Mouse (Mus musculus) layer of hippocampus, adult 6 months (tissue): ENCODE measurements around the gene Ptprg. TPM values are rescaled to one million over a fixed set of nuclear protein-coding genes. Genes with fewer than 3 reads are reported as not detected.

ENCODE experiments used
- long read RNA-seq, 2 experiments: library from polyadenylated mRNA; unstranded; transcript quantifications; one replicate each; pipeline ENCODE4 v2.0.0; 2019 to 2020
- polyA plus RNA-seq: library from polyadenylated mRNA; unstranded; fragments of <200 nt; fragmentation: Nextera tagmentation; gene quantifications from 2 replicates; pipeline ENCODE4 v1.2.3, GENCODE M21; 2021

The Ptprg gene
- polyA plus RNA-seq, result 19.3 and 22.6 TPM in 2 replicates
- long read RNA-seq, experiment 1, transcript Ptprg-202 (17 exons, 2,787 nt), result major isoform, 5 of 26 reads
- long read RNA-seq, experiment 1, partial matches to known transcripts, result 18 of 26 reads
- long read RNA-seq, experiment 1, other reads (novel, unspliced or antisense), result 3 of 26 reads
- long read RNA-seq, experiment 2, transcript Ptprg-202 (17 exons, 2,787 nt), result major isoform, 9 of 40 reads
- long read RNA-seq, experiment 2, partial matches to known transcripts, result 17 of 40 reads
- long read RNA-seq, experiment 2, other reads (novel, unspliced or antisense), result 14 of 40 reads

GRCm38 (mm10) chr14:11553273-11553665 lies at the start of gene Ptprg:
Ptprg (plus strand) TSS chr14:11553532.

GRCm38 (mm10) chr14:12283641-12284040 lies 730.3 kb downstream of the Ptprg start, which contains the start of gene Gm49355:
Gm49355 (plus strand) TSS chr14:12283976.

GRCm38 (mm10) chr14:12284141-12284912 lies 731.0 kb downstream of the Ptprg start, which contains the start of gene 3830406C13Rik:
3830406C13Rik (plus strand) TSS chr14:12284173.

Other genes starting within 250 kb of the Ptprg start
- 2.4 and 3.3 TPM in 2 replicates for gene Gm3839, start 196.8 kb upstream of the Ptprg start, polyA plus RNA-seq